Mouse (Mus musculus) inflammation-experienced regulatory T-cells, adult 6 months (primary cell): ENCODE measurements around the gene Ppm1j. TPM values are rescaled to one million over a fixed set of nuclear protein-coding genes. Genes with fewer than 3 reads are reported as not detected.
A peak's percentile ranks its signal among the peaks of the same experiment; 100 is the strongest.

ENCODE experiments used
- ATAC-seq: one replicate; pipeline ENCODE4 v1.8.0; 2017
- polyA plus RNA-seq, 3 experiments: library from polyadenylated mRNA; unstranded; fragments of 100-300 nt; shearing (Covaris generic); gene quantifications; one replicate each; pipeline ENCODE4 v1.2.1; 2017

Ppm1j gene
- polyA plus RNA-seq, 3 experiments from 2014 or later = 19.0 to 23.8 (median 22.1) TPM

- no peak for ATAC-seq
These were observed 34.5 kb downstream of the Ppm1j start for GRCm38 (mm10) chr3:104815346-104815745.

- ATAC-seq = no peak
These were observed 35.3 kb downstream of the Ppm1j start for GRCm38 (mm10) chr3:104816130-104816529.

GRCm38 (mm10) chr3:104817481-104817990 lies 36.7 kb downstream of the Ppm1j start:
- peak; percentile 33 for ATAC-seq

GRCm38 (mm10) chr3:104817991-104818748 lies 37.3 kb downstream of the Ppm1j start, which contains the start of gene Mov10:
Mov10 (minus strand) TSS chr3:104818563.
- peak; percentile 66 for ATAC-seq

GRCm38 (mm10) chr3:104818749-104819134 lies 37.9 kb downstream of the Ppm1j start:
- ATAC-seq = no peak

- no peak for ATAC-seq
These were observed 39.6 kb downstream of the Ppm1j start for GRCm38 (mm10) chr3:104820426-104820825.

GRCm38 (mm10) chr3:104822413-104822812 lies 41.6 kb downstream of the Ppm1j start:
- no peak for ATAC-seq

Other genes starting within 250 kb of the Ppm1j start
- gene Slc16a1, start 142.4 kb upstream of the Ppm1j start, polyA plus RNA-seq = 1 to 10 TPM; 5.7 to 9.9 (median 7.0) TPM
- gene Fam19a3, start 784 bp downstream of the Ppm1j start, polyA plus RNA-seq = 1 to 10 TPM in 1 of 3 experiments, under 1 TPM in 2; 0.40 to 1.5 (median 0.50) TPM
- gene Rhoc, start 7.3 kb downstream of the Ppm1j start, polyA plus RNA-seq = 10 to 100 TPM in 1 of 3 experiments, 1 to 10 TPM in 2; 1.2 to 14.7 (median 2.5) TPM
- gene Mov10, start 37.5 kb downstream of the Ppm1j start, polyA plus RNA-seq = 10 to 100 TPM; 24.0 to 29.1 (median 26.9) TPM
- gene St7l, start 82.9 kb downstream of the Ppm1j start, polyA plus RNA-seq = 10 to 100 TPM; 27.4 to 30.8 (median 30.8) TPM
- gene Capza1, start 83.4 kb downstream of the Ppm1j start, polyA plus RNA-seq = 100 to 1,000 TPM; 260 to 774 (median 501) TPM
- under 1 TPM; 0.25 to 0.56 (median 0.55) TPM for gene Wnt2b, start 180.9 kb downstream of the Ppm1j start, polyA plus RNA-seq